Mouse (Mus musculus) left cerebral cortex, adult 18-20 months (tissue): Measurements from ENCODE around the gene Psmb11. TPM values are rescaled to one million over a fixed set of nuclear protein-coding genes. Genes with fewer than 3 reads are reported as not detected.
A peak's percentile ranks its signal among the peaks of the same experiment; 100 is the strongest.

Experiments
- DNase-seq, 2 experiments: peaks; one replicate each; pipeline ENCODE4 v3.0.0; 2021 to 2022; ENCODE audit warnings: low spot score in 2 of 2, mixed read lengths in 1 of 2
- long read RNA-seq, 2 experiments: library from polyadenylated mRNA; stranded (forward); transcript quantifications; one replicate each; pipeline ENCODE4 v2.0.0; 2021
- total RNA-seq, 2 experiments: library from RNA; stranded (reverse); gene quantifications; 2 replicates each; pipeline ENCODE4 v1.2.3; 2021

Psmb11 gene
- under 1 TPM in 1 of 2 experiments, not detected in 1; 0.16 TPM for total RNA-seq
- long read RNA-seq, experiment 1: 0 reads
- long read RNA-seq, experiment 2: 0 reads

- DNase-seq: no peak
Measured at GRCm38 (mm10) chr14:54621133-54621532, at the start of gene Psmb11. Gene Psmb11, plus strand, starts transcription at chr14:54621433.

GRCm38 (mm10) chr14:54572122-54572521 lies 49.1 kb upstream of the Psmb11 start:
- DNase-seq: no peak

GRCm38 (mm10) chr14:54572790-54573736 lies 48.2 kb upstream of the Psmb11 start:
- DNase-seq: no peak

GRCm38 (mm10) chr14:54574253-54574652 lies 47.0 kb upstream of the Psmb11 start:
- no peak for DNase-seq

- DNase-seq: no peak
Measured at GRCm38 (mm10) chr14:54575031-54575430, 46.2 kb upstream of the Psmb11 start.

GRCm38 (mm10) chr14:54575631-54576030 lies 45.6 kb upstream of the Psmb11 start:
- peak in 1 of 2 experiments; percentile 16 for DNase-seq

- no peak for DNase-seq
Measured at GRCm38 (mm10) chr14:54576241-54577088, 44.8 kb upstream of the Psmb11 start.

GRCm38 (mm10) chr14:54577089-54577982 lies 43.9 kb upstream of the Psmb11 start, which contains the start of gene Ajuba:
Gene Ajuba, minus strand, starts transcription at chr14:54577558.
- peak; percentile 61 to 64 for DNase-seq

GRCm38 (mm10) chr14:54578063-54578462 lies 43.2 kb upstream of the Psmb11 start:
- no peak for DNase-seq

GRCm38 (mm10) chr14:54579638-54580037 lies 41.6 kb upstream of the Psmb11 start:
- DNase-seq: no peak

- DNase-seq: no peak
Measured at GRCm38 (mm10) chr14:54582536-54582935, 38.7 kb upstream of the Psmb11 start.

- peak; percentile 63 to 70 for DNase-seq
Measured at GRCm38 (mm10) chr14:54583681-54584338, 37.4 kb upstream of the Psmb11 start.

GRCm38 (mm10) chr14:54591056-54591455 lies 30.2 kb upstream of the Psmb11 start:
- DNase-seq: no peak

GRCm38 (mm10) chr14:54592319-54592934 lies 28.8 kb upstream of the Psmb11 start:
- DNase-seq: peak; percentile 42 to 68

GRCm38 (mm10) chr14:54594055-54594454 lies 27.2 kb upstream of the Psmb11 start:
- DNase-seq: no peak

- peak; percentile 48 to 65 for DNase-seq
Measured at GRCm38 (mm10) chr14:54594631-54595414, 26.4 kb upstream of the Psmb11 start.

GRCm38 (mm10) chr14:54597084-54597483 lies 24.1 kb upstream of the Psmb11 start:
- DNase-seq: no peak

GRCm38 (mm10) chr14:54601601-54602000 lies 19.6 kb upstream of the Psmb11 start:
- DNase-seq: no peak

GRCm38 (mm10) chr14:54602613-54603012 lies 18.6 kb upstream of the Psmb11 start:
- no peak for DNase-seq
